Mouse (Mus musculus) layer of hippocampus, adult 6 months (tissue): ENCODE results near the gene Zfp330. TPM values are rescaled to one million over a fixed set of nuclear protein-coding genes. Genes with fewer than 3 reads are reported as not detected.

Experiments
- long read RNA-seq, 2 experiments: library from polyadenylated mRNA; unstranded; transcript quantifications; one replicate each; pipeline ENCODE4 v2.0.0; 2019 to 2020
- polyA plus RNA-seq: library from polyadenylated mRNA; unstranded; fragments of <200 nt; fragmentation: Nextera tagmentation; gene quantifications from 2 replicates; pipeline ENCODE4 v1.2.3, GENCODE M21; 2021

Zfp330 gene
- polyA plus RNA-seq = 38.2 and 44.8 TPM in 2 replicates
- long read RNA-seq, experiment 1, transcript Zfp330-201 (10 exons, 1,675 nt) = major isoform, 68 of 82 reads
- long read RNA-seq, experiment 1, partial matches to known transcripts = 5 of 82 reads
- long read RNA-seq, experiment 1, other reads (novel, unspliced or antisense) = 7 of 82 reads
- long read RNA-seq, experiment 2, transcript Zfp330-201 (10 exons, 1,675 nt) = major isoform, 214 of 234 reads
- long read RNA-seq, experiment 2, partial matches to known transcripts = 3 of 234 reads
- long read RNA-seq, experiment 2, other reads (novel, unspliced or antisense) = 16 of 234 reads

GRCm38 (mm10) chr8:82774093-82774422 is at the start of gene Zfp330:
Gene Zfp330, minus strand, starts transcription at chr8:82774160.

Other genes starting within 250 kb of the Zfp330 start
- gene Rnf150, start 89.2 kb upstream of the Zfp330 start, polyA plus RNA-seq = 2.7 and 3.0 TPM in 2 replicates